Mouse (Mus musculus) lung, postnatal 0 days (tissue): ENCODE results near the gene Adam12.

ENCODE experiments used
- CTCF ChIP-seq: IDR thresholded peaks from 2 replicates; pipeline ENCODE4 v1.5.1; 2016; ENCODE audit warnings: antibody characterized with exemption, mild to moderate bottlenecking
- EP300 ChIP-seq: IDR thresholded peaks from 2 replicates; pipeline ENCODE4 v1.6.1; 2016; ENCODE audit warnings: antibody characterized with exemption, mild to moderate bottlenecking, control low read depth

DNA sequence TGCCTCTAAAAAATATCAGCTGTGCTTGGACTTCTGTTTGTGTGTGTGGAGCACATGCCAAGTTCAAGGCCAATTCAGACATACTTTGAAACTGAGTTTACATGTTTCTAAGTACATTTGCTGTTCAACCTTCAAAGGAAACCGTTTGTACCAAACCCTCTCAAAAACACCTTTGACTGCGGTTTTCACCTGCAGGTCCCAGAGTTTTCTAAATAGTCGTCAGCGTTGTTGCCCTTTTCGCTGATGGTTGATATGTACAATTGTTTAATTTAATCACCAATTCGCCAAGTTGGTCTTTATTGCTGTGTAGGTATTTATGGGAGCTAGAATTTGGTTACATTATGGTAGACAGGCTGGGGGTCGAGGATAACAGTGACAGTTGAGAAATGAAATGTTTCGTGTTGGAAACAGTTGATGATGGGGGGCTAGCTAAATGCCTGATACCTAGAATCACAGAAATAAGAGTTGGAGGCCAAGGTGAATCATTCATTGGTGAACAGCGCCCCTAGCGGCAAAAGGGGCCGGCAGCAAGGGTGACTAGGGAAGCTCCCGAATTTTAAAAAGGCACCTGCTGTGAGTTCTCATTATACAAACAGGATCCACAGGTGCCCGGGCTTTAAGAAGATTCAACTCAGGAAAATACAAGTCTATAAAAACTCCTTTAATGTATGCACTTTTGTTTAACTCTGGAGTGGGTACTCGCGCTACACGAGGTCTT lies 8.3 kb downstream of the Adam12 start:
- peak; percentile 85 for TF ChIP-seq CTCF
- peak; percentile 24; the same call in 1 of the 2 replicates for TF ChIP-seq EP300
